Mouse (Mus musculus) heart, embryonic 11.5 days (tissue): Measurements from ENCODE around the gene Fam229a. TPM values are rescaled to one million over a fixed set of nuclear protein-coding genes. Genes with fewer than 3 reads are reported as not detected.

Experiments used
- ATAC-seq: fragments of 200-750 bp; cut with Nextera tagmentation; replicated peaks from 2 replicates; pipeline ENCODE4 v1.8.0; 2017; ENCODE audit warnings: moderate library complexity; ENCODE audit not compliant: insufficient number of reproducible peaks, low FRiP score, low TSS enrichment
- H3K27ac ChIP-seq: fragments of 300-500 bp; sonication (generic); 2 replicates; pipeline ENCODE4 v1.5.1; 2014; ENCODE audit warnings: mild to moderate bottlenecking, low read depth, low read length
- H3K27me3 ChIP-seq: fragments of 300-500 bp; sonication (generic); 2 replicates; pipeline ENCODE4 v1.6.1; 2014; ENCODE audit warnings: mild to moderate bottlenecking, low read length, mixed read lengths; ENCODE audit not compliant: control insufficient read depth, insufficient read depth
- H3K36me3 ChIP-seq: fragments of 300-500 bp; sonication (generic); 2 replicates; pipeline ENCODE4 v1.6.1; 2014; ENCODE audit warnings: mild to moderate bottlenecking, low read length, moderate library complexity, mixed read lengths; ENCODE audit not compliant: control insufficient read depth, insufficient read depth
- H3K4me1 ChIP-seq: fragments of 300-500 bp; sonication (generic); 2 replicates; pipeline ENCODE4 v1.6.1; 2014; ENCODE audit warnings: low read length; ENCODE audit not compliant: control insufficient read depth, insufficient read depth
- H3K4me2 ChIP-seq: fragments of 300-500 bp; sonication (generic); 2 replicates; pipeline ENCODE4 v1.6.1; 2014; ENCODE audit warnings: mild to moderate bottlenecking, moderate library complexity
- H3K4me3 ChIP-seq: fragments of 300-500 bp; sonication (generic); 2 replicates; pipeline ENCODE4 v1.5.1; 2014; ENCODE audit warnings: low read depth, low read length
- H3K9ac ChIP-seq: fragments of 300-500 bp; sonication (generic); 2 replicates; pipeline ENCODE4 v1.6.1; 2014; ENCODE audit warnings: mild to moderate bottlenecking, low read depth, low read length, moderate library complexity
- H3K9me3 ChIP-seq: fragments of 300-500 bp; sonication (generic); replicated peaks from 2 replicates; pipeline ENCODE4 v1.6.1; 2016; ENCODE audit warnings: low read length; ENCODE audit not compliant: control insufficient read depth
- WGBS: fragments of 180-500 bp; shearing (Covaris S2); extraction: QIAGEN DNeasy Blood & Tissue Kit; methylation state at CpG from one replicate; pipeline ENCODE4 v1.1.7; 2014; ENCODE audit not compliant: insufficient replicate concordance; 5-methylcytosine and 5-hydroxymethylcytosine counted together
- polyA plus RNA-seq: library from polyadenylated mRNA; unstranded; fragments of >200 nt; fragmentation: Nextera tagmentation; extraction: Ambion mirVana; gene quantifications from 2 replicates; pipeline ENCODE4 v1.2.1, GENCODE M21; 2014

Fam229a gene
- polyA plus RNA-seq, 1 experiment from 2014 or later: not detected

DNA sequence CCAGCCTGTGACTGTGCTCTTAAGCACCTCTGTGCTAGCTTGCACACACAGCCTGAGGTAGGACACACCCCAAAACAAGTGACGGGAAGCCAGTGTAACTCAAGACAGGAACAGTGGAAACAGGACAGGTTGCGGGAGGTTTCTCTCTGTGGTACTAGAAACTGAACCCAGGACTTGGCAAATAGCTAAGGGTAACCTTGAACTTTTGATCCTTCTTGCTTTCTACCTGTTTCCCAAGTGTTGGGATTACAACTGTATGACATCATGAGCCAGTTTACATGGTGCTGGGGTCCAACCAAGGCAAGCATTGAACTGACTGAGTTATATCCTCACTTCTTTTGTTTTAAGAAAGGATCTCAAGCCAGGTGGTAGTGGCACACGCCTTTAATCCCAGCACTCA lies 11.1 kb upstream of the Fam229a start:
- H3K4me1 ChIP-seq: no peaks in the 10 kb centered on the region
- no peak overlapping the region for H3K4me2 ChIP-seq
- no peak for ATAC-seq
- WGBS: 82% methylated on average over 3 of the region's 3 CpGs
- H3K27me3 ChIP-seq: no peaks in the 10 kb centered on the region
- no peak overlapping the region for H3K4me3 ChIP-seq
- H3K27ac ChIP-seq: no peak overlapping the region
- H3K36me3 ChIP-seq: peaks cover 26% of the 10 kb centered on the region
- H3K9me3 ChIP-seq: no peaks in the 10 kb centered on the region
- no peak overlapping the region for H3K9ac ChIP-seq

DNA sequence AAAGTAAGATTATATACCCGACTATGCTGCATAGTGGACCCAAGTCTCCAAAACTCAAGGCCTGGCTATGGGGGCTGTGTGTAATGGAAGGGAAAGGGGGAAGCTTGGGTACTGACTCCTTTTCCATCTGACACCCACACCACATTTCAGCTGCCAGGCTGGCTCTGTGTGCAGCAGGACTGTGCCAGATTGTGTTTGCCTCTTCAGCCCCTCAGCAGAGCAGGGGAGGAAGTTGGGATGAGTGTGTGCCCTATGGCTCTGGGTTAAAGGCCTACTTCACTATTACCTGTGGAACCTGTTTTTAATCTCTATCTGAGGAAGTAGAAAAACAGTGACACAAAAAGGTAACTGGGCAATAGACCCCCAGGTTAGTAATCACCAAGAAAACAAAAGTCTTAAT lies 9.9 kb upstream of the Fam229a start:
- Histone ChIP-seq H3K9ac (no peak overlapping the region), H3K9me3 (no peaks in the 10 kb centered on the region), H3K36me3 (peaks cover 25% of the 10 kb centered on the region), H3K27me3 (no peaks in the 10 kb centered on the region), H3K4me3 (no peak overlapping the region), H3K4me2 (no peak overlapping the region), H3K27ac (no peak overlapping the region), H3K4me1 (no peaks in the 10 kb centered on the region)
- ATAC-seq: no peak
- WGBS: 77% methylated on average over 1 of the region's 1 CpGs

DNA sequence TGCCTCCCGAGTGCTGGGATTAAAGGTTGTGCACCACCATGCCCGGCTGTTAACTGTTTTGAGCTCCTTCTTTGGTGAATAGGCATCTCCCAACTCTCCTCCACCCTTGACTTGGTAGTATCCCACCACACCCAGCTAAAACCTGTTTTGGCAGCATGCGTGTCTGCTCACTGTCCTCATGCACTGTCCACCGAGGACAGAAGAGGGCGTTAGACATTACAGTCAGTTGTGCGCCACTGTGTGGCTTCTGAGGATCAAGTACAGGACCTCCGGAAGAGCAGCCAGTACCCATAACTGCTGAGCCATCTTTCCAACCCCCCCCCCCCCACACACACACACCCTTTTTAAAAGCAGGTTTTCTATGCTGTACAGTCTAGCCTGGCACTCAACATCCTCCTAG lies 3.7 kb downstream of the Fam229a start:
- Histone ChIP-seq H3K9ac (no peak overlapping the region), H3K9me3 (no peaks in the 10 kb centered on the region), H3K4me3 (no peak overlapping the region), H3K27ac (no peak overlapping the region), H3K4me2 (no peak overlapping the region), H3K4me1 (peaks cover 23% of the 10 kb centered on the region), H3K36me3 (no peaks in the 10 kb centered on the region), H3K27me3 (peaks cover 20% of the 10 kb centered on the region)
- no peak for ATAC-seq
- WGBS: 64% methylated on average over 7 of the region's 7 CpGs

DNA sequence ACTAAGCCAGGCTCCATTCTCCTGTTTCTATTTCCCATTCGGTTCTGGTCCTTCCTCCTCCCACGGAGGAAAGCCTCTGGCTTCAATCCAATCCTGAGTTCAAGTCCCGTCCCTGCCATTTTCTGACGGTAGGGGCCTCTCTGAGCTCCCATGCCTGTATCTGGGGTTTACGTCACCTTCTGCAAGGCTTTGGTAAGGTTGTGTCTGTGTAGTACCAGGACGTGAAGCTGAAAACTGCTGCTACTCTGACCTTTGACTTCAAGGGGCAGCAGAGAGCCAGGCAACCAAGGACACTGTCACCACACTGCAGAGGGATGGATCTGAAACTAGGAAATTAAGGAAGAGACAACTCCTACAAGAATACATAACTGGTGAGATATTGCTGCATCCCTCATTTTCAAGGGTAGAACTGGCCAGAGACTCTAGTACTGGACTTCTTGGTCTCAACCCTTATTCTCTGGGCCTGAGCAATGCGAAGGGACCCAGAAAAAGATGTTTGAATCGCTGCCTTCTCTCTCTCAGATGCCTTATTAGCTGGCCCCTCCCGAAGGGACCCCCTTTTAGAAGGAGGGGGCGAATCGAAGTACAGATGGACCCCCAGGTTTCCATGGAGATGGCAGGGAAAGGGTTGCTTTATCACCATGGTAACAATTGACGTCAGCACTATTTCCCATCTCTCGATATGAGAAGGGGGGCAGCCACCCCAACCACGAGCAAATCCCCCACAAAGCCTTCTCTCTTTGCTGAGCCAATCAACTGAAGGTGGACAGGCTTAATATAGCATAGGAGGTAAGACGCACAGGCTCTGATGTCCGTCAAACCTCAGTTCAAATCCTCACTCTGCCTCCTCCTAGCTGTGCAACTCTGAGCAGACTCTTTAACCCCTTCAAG lies 4.9 kb downstream of the Fam229a start:
- WGBS: 30% methylated on average over 16 of the region's 16 CpGs

DNA sequence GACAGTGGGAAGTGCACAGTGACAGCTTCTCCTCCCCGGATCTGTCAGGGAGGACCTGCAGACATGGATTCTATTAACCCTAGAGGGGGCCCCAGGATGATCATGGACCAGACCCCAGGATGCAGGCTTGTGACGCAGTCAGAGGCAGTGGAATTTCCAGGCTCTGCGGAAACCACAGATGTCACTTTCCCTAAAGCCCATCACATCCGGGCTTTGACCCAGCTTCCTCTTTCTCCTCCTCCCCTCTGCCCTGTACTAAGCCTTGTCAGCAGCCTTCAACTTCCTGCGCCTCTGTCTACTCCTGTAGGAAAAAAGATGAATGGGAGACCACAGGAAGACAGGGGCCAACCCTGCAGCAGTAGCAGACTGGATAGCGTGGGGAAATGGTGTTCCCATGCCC lies 5.6 kb downstream of the Fam229a start:
- peak overlapping the region; percentile 76 for H3K27ac ChIP-seq
- peaks cover 4% of the 10 kb centered on the region for H3K27me3 ChIP-seq
- peaks cover 23% of the 10 kb centered on the region for H3K4me1 ChIP-seq
- H3K9ac ChIP-seq: no peak overlapping the region
- no peaks in the 10 kb centered on the region for H3K9me3 ChIP-seq
- H3K4me3 ChIP-seq: no peak overlapping the region
- 29% methylated on average over 6 of the region's 6 CpGs for WGBS
- peak overlapping the region; percentile 11; the same call in 1 of the 2 replicates for H3K4me2 ChIP-seq
- ATAC-seq: no peak; the same call in 1 of the 2 replicates
- H3K36me3 ChIP-seq: no peaks in the 10 kb centered on the region

More for the DNA sequence above, 4.9 kb downstream of the Fam229a start:
- no peak overlapping the region for H3K4me3 ChIP-seq
- H3K9me3 ChIP-seq: no peaks in the 10 kb centered on the region
- no peaks in the 10 kb centered on the region for H3K36me3 ChIP-seq
- H3K9ac ChIP-seq: no peak overlapping the region
- H3K4me1 ChIP-seq: peaks cover 28% of the 10 kb centered on the region
- no peak for ATAC-seq
- peaks cover 11% of the 10 kb centered on the region for H3K27me3 ChIP-seq
- peak overlapping the region; percentile 11; the same call in 1 of the 2 replicates for H3K4me2 ChIP-seq
- peak overlapping the region; percentile 76 for H3K27ac ChIP-seq

DNA sequence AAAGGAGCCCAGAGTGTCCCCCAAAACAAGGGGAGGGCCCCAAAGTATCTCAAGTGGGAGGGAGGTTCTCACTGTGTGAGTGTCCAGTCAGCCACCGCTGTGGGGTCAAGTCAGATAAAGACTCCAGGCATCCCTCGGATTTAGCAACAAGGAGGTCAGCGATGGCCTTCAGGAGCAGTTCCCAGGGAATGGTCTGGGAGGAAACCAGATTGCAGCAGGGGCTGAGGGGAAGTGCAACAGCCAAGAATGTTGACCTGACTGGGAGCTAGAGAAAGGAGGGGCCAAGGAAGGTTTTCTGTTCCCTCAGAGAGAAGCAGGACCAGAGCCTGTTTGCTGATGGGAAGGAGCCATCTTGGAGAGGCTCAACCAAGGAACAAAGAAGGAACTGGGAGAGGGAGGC lies 8.0 kb downstream of the Fam229a start:
- 24% methylated on average over 3 of the region's 3 CpGs for WGBS
- ATAC-seq: no peak
- no peak overlapping the region for H3K4me3 ChIP-seq
- H3K27ac ChIP-seq: peak overlapping the region; percentile 86
- no peaks in the 10 kb centered on the region for H3K27me3 ChIP-seq
- H3K4me2 ChIP-seq: peak overlapping the region; percentile 14; the same call in 1 of the 2 replicates
- peaks cover 40% of the 10 kb centered on the region for H3K4me1 ChIP-seq
- no peaks in the 10 kb centered on the region for H3K36me3 ChIP-seq
- no peak overlapping the region for H3K9ac ChIP-seq
- H3K9me3 ChIP-seq: no peaks in the 10 kb centered on the region

DNA sequence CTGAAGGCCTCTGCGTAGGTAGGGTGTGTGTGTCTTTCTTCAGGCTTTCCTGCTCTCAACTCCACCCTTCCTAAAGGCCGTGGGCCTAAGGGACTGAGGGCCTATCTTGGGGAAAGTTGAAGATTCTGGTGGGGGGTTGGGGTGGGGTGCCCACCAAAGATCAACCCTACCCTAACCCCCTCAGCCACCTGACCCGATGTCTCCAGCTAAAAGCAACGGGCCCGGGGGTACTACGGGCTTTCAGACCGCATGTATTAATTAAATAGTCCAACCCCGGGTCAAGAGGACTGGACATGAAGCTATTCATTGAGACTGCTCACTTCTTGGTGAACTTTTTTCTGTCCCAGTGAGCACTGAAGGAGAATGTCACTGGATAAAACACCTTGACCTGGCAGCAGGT lies 9.0 kb downstream of the Fam229a start:
- H3K9ac ChIP-seq: peak overlapping the region; percentile 73
- H3K9me3 ChIP-seq: no peaks in the 10 kb centered on the region
- peak overlapping the region; percentile 70 for H3K4me2 ChIP-seq
- H3K36me3 ChIP-seq: no peaks in the 10 kb centered on the region
- ATAC-seq: no peak
- peaks cover 40% of the 10 kb centered on the region for H3K4me1 ChIP-seq
- H3K27me3 ChIP-seq: no peaks in the 10 kb centered on the region
- H3K4me3 ChIP-seq: peak overlapping the region; percentile 57
- 73% methylated on average over 8 of the region's 8 CpGs for WGBS
- peak overlapping the region; percentile 86 for H3K27ac ChIP-seq

DNA sequence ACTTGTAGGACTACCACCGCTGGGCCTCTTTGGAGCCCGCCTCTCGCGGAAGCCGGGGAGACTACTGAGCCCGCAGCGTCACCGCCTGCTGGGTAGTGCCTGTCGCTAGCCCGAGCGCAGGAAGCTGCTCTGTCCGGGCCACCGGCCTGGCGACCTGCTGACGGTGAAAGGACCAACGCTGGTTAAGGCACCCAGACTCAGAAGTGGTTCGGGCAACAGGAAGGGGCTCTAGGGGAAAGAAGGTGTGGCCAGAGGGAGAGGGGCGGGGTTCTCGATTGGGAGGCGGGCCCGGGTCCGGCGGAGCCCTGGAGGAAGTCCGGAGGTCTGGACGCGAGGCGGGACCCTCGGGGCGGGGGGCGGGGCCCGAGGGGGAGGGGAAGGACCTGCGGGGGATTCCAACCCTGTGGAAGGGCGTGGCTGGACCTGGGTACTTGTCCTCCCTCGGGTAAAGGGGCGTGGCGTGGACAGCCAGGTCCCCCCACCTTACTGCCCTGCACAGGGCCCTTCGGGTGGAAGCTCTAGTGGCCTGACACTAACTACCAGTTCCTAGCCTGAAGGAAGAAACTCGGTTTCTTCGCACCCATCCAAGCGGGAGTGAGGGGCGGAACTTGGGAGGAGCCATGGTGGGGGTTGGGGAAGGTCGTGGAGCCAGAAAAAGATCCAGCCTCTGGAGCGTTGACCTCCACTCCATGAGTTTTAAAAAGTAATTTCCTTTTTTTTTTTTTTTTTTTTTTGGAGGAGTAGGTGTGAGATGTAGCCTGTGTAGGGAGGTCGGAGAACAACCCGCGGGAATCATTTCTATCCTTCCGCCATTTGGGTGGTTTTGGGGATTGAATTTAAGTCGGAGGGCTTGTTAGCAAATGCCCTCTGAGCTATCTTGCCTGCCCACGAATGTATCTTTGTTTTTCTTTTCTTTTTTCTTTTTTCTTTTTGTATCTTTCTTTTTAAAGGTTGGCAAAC lies 9.9 kb downstream of the Fam229a start:
- Histone ChIP-seq H3K36me3 (no peaks in the 10 kb centered on the region), H3K4me3 (peak overlapping the region; percentile 57), H3K9ac (peak overlapping the region; percentile 73), H3K27ac (peak overlapping the region; percentile 86), H3K4me1 (peaks cover 40% of the 10 kb centered on the region), H3K9me3 (no peaks in the 10 kb centered on the region), H3K27me3 (no peaks in the 10 kb centered on the region), H3K4me2 (peak overlapping the region; percentile 70)
- 3% methylated on average over 49 of the region's 49 CpGs for WGBS
- ATAC-seq: peak; percentile 84
